Mouse (Mus musculus) cerebellum, adult 2 months (tissue): ENCODE data around the gene Emilin1.

Experiments
- CTCF ChIP-seq: fragments of 200-500 bp; IDR thresholded peaks from 2 replicates; pipeline ENCODE4 v1.5.1; 2011; ENCODE audit warnings: low read depth, mild to moderate bottlenecking, control low read depth, low read length, moderate library complexity, borderline replicate concordance; ENCODE audit not compliant: insufficient read depth
- POLR2A ChIP-seq: fragments of 200-500 bp; IDR thresholded peaks from 2 replicates; pipeline ENCODE4 v1.6.1; 2011; ENCODE audit warnings: low read length, control low read depth, borderline replicate concordance; ENCODE audit not compliant: insufficient read depth

GRCm38 (mm10) chr5:30924614-30925013, 11.4 kb downstream of the Emilin1 start:
- TF ChIP-seq POLR2A (no peak), CTCF (no peak)
